Mouse (Mus musculus): ENCODE measurements around the gene Patz1.

DNA sequence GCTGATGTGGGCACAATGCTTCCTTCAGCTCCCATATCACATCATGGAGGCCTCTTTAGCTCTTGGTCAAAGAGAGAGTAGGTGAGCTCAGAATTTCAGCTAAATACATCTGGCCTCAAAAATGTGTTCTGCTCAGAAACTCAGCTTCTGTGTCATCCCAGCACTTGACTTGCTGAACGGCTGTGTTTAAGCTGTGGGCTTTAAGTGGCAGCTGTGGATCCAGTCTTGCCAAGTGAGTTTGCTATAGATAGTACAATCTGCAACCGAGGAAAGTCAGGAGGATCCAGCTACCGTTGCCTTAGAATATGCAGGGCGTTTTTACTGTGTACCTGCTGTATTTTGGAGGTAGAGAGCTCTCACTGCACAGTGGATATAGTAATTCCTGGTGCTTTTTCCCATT is 13.7 kb downstream of the Patz1 start:
- no peak for TF ChIP-seq CTCF (conservative IDR thresholded peaks at IDR 0.05; ENCODE audit: low read length)
- TF ChIP-seq NANOG (IDR thresholded peaks at IDR 0.05; ENCODE audit: borderline replicate concordance, low read length), result no peak
- TF ChIP-seq POU5F1 (IDR thresholded peaks at IDR 0.05; ENCODE audit: borderline replicate concordance, low read length), result no peak
